Mouse (Mus musculus): ENCODE data around the gene Ptprn.
"Not testable (repeated sequence)": the region's sequence is repeated elsewhere in the genome, so short reads cannot be mapped to it uniquely, and the experiment has no call there.

Ptprn gene

GRCm38 (mm10) chr1:75252308-75252707 is 12.0 kb downstream of the Ptprn start:
- DNase-seq = no peak

GRCm38 (mm10) chr1:75251112-75251970 is 13.0 kb downstream of the Ptprn start:
- peak; percentile 91 for DNase-seq

GRCm38 (mm10) chr1:75250498-75250897 is 13.8 kb downstream of the Ptprn start:
- no peak for DNase-seq

- DNase-seq = no peak
Observed at GRCm38 (mm10) chr1:75248041-75248772, 16.1 kb downstream of the Ptprn start.

- DNase-seq = no peak
Observed at GRCm38 (mm10) chr1:75247071-75247930, 17.0 kb downstream of the Ptprn start.

GRCm38 (mm10) chr1:75244836-75245235 is 19.5 kb downstream of the Ptprn start:
- DNase-seq = peak; percentile 68

- DNase-seq = no peak
Observed at GRCm38 (mm10) chr1:75244175-75244826, 20.0 kb downstream of the Ptprn start.

- no peak for DNase-seq
Observed at GRCm38 (mm10) chr1:75243411-75243810, 20.9 kb downstream of the Ptprn start.

GRCm38 (mm10) chr1:75239591-75239990 is 24.7 kb downstream of the Ptprn start:
- DNase-seq = no peak

GRCm38 (mm10) chr1:75236117-75237050 is 27.9 kb downstream of the Ptprn start, which contains the start of gene Dnajb2:
TSS of gene Dnajb2 (plus strand) at chr1:75236406.
- DNase-seq = peak; percentile 94

GRCm38 (mm10) chr1:75234606-75235005 is 29.7 kb downstream of the Ptprn start:
- DNase-seq = peak; percentile 79

GRCm38 (mm10) chr1:75232489-75232888 is 31.8 kb downstream of the Ptprn start:
- not testable (repeated sequence) for DNase-seq

- DNase-seq = no peak
Observed at GRCm38 (mm10) chr1:75231664-75232152, 32.6 kb downstream of the Ptprn start, which contains the start of gene A630095N17Rik. TSS of gene A630095N17Rik (minus strand) at chr1:75232102.

GRCm38 (mm10) chr1:75231224-75231623 is 33.1 kb downstream of the Ptprn start:
- DNase-seq = no peak

- DNase-seq = no peak
Observed at GRCm38 (mm10) chr1:75230335-75230994, 33.8 kb downstream of the Ptprn start.

- DNase-seq = no peak
Observed at GRCm38 (mm10) chr1:75229158-75229557, 35.1 kb downstream of the Ptprn start.

- no peak for DNase-seq
Observed at GRCm38 (mm10) chr1:75227653-75228052, 36.6 kb downstream of the Ptprn start.

- no peak for DNase-seq
Observed at GRCm38 (mm10) chr1:75226138-75226537, 38.2 kb downstream of the Ptprn start.

GRCm38 (mm10) chr1:75225473-75225872 is 38.8 kb downstream of the Ptprn start:
- DNase-seq = no peak

GRCm38 (mm10) chr1:75223532-75223931 is 40.8 kb downstream of the Ptprn start:
- no peak for DNase-seq

Data from kidney, postnatal 14 days (tissue).